10 mouse cellular contexts compared by ENCODE assay signal in genomic region chr9:66091327-66092231, GRCm38 (mm10). TPM values are rescaled to one million over a fixed set of nuclear protein-coding genes. Genes with fewer than 3 reads are reported as not detected.
DNase-seq lines count a peak whose midpoint lies in the region; ATAC-seq and TF ChIP-seq lines count a peak whose summit lies in the region.
"Had no signal": no experiment of that assay in that cellular context is flagged by ENCODE, and none has a peak within 500 bp of the region (broad histone marks: within the 10 kb centered on the region; RNA-seq: fewer than 3 reads in every experiment).

No protein-coding gene starts in this region.

- H3K27ac ChIP-seq in heart, embryonic 13.5 days (replicated peaks) = 0 out of 2 replicates have a peak overlapping the region, but pooled peaks have one; percentile 26
- H3K27ac ChIP-seq in midbrain, embryonic 11.5 days (ENCODE audit: low read depth, low read length) = no peak overlapping the region
- H3K27ac ChIP-seq: forebrain, embryonic 13.5 days had no signal

- peaks cover 21% of the 10 kb centered on the region for H3K4me1 ChIP-seq in heart, embryonic 13.5 days
- peaks cover 9% of the 10 kb centered on the region for H3K4me1 ChIP-seq in lung, adult 2 months (ENCODE audit: control insufficient read depth, insufficient read depth, low read length)
- H3K4me1 ChIP-seq in midbrain, embryonic 11.5 days (ENCODE audit: control insufficient read depth, insufficient read depth, low read length) = no peaks in the 10 kb centered on the region
- H3K4me1 ChIP-seq: forebrain, embryonic 13.5 days had no signal

- no peak overlapping the region for H3K4me2 ChIP-seq in heart, embryonic 13.5 days
- no peak overlapping the region for H3K4me2 ChIP-seq in midbrain, embryonic 11.5 days
- H3K4me2 ChIP-seq: forebrain, embryonic 13.5 days had no signal

- H3K9me3 ChIP-seq in heart, embryonic 13.5 days = no peaks in the 10 kb centered on the region
- H3K9me3 ChIP-seq in midbrain, embryonic 11.5 days (ENCODE audit: control insufficient read depth, low read length) = no peaks in the 10 kb centered on the region
- H3K9me3 ChIP-seq: forebrain, embryonic 13.5 days had no signal

- H3K27me3 ChIP-seq in heart, embryonic 13.5 days (replicated peaks) = no peaks in the 10 kb centered on the region
- no peaks in the 10 kb centered on the region for H3K27me3 ChIP-seq in midbrain, embryonic 11.5 days (ENCODE audit: control insufficient read depth, insufficient read depth, low read length)
- H3K27me3 ChIP-seq: CH12.LX; forebrain, embryonic 13.5 days had no signal

- no peak for ATAC-seq in heart, embryonic 13.5 days (ENCODE audit: extremely low read depth, insufficient number of reproducible peaks, low FRiP score, low TSS enrichment)
- no peak for ATAC-seq in midbrain, embryonic 11.5 days (ENCODE audit: low FRiP score)
- ATAC-seq: forebrain, embryonic 13.5 days had no signal

- intact Hi-C loops in heart, postnatal 14 days (cut with DNase I) = no loop called here

- no peak for TF ChIP-seq POLR2A in lung, adult 2 months (IDR thresholded peaks at IDR 0.05; ENCODE audit: borderline replicate concordance, extremely low read depth, low read depth, low read length)

- H3K9ac ChIP-seq in heart, embryonic 13.5 days = no peak overlapping the region
- no peak overlapping the region for H3K9ac ChIP-seq in midbrain, embryonic 11.5 days (ENCODE audit: low read length)
- H3K9ac ChIP-seq: forebrain, embryonic 13.5 days had no signal

- H3K36me3 ChIP-seq in heart, embryonic 13.5 days = peaks cover 98% of the 10 kb centered on the region
- peaks cover 18% of the 10 kb centered on the region for H3K36me3 ChIP-seq in midbrain, embryonic 11.5 days (ENCODE audit: control insufficient read depth, insufficient read depth, low read length)

- 63% methylated on average over 6 of the region's 6 CpGs for WGBS in heart, embryonic 13.5 days
- WGBS in lung, adult 2 months = 49% methylated on average over 6 of the region's 6 CpGs
- 81% methylated on average over 6 of the region's 6 CpGs for WGBS in midbrain, embryonic 11.5 days

- no peak for DNase-seq in heart, postnatal 14 days
- peak; percentile 17 for DNase-seq in thymus, postnatal 4 days
- DNase-seq in thymus, postnatal 25 days = no peak
- peak; percentile 50 for DNase-seq in lung, adult 2 months
- peak; percentile 20 for DNase-seq in yolk sac, embryonic 10.5 days (ENCODE audit: low spot score)
- no peak for DNase-seq in Muller cell, postnatal 12 days (ENCODE audit: inconsistent ontology term)
- no peak for DNase-seq in midbrain, embryonic 11.5 days (ENCODE audit: low spot score, missing footprints)

- no peak for TF ChIP-seq CTCF in lung, adult 2 months (IDR thresholded peaks at IDR 0.05; ENCODE audit: insufficient read depth, low read length)

- no peak overlapping the region for H3K4me3 ChIP-seq in heart, embryonic 13.5 days
- H3K4me3 ChIP-seq in lung, adult 2 months (replicated peaks; ENCODE audit: extremely low read depth, low read depth, low read length) = no peak overlapping the region
- no peak overlapping the region for H3K4me3 ChIP-seq in midbrain, embryonic 11.5 days (ENCODE audit: low read depth, low read length)
- H3K4me3 ChIP-seq: forebrain, embryonic 13.5 days had no signal

RNA-seq across cellular contexts. Expression of gene Snx22, which starts 22.1 kb away (rescaled TPM):
- 2.3 and 3.0 TPM in 2 replicates for polyA plus RNA-seq in heart, embryonic 13.5 days (2015; fragmentation: Nextera tagmentation; extraction: Ambion mirVana)
- total RNA-seq in heart, postnatal 14 days (2021) = 1 to 10 TPM in 1 of 2 experiments, under 1 TPM in 1; 0.90 to 1.0 TPM
- 14.5 and 18.0 TPM in 2 replicates for polyA plus RNA-seq in lung, adult 2 months (2012; rRNA removed)
- 1.8 and 2.2 TPM in 2 replicates for polyA plus RNA-seq in midbrain, embryonic 11.5 days (2014; fragmentation: Nextera tagmentation; extraction: Ambion mirVana)

RNA-seq across cellular contexts. Expression of gene Ppib, which starts 31.6 kb away (rescaled TPM):
- 372 and 396 TPM in 2 replicates for polyA plus RNA-seq in heart, embryonic 13.5 days (2015; fragmentation: Nextera tagmentation; extraction: Ambion mirVana)
- total RNA-seq in heart, postnatal 14 days (2021) = 100 to 1,000 TPM; 184 to 201 TPM
- polyA plus RNA-seq in lung, adult 2 months (2012; rRNA removed) = 162 and 176 TPM in 2 replicates
- 490 and 501 TPM in 2 replicates for polyA plus RNA-seq in midbrain, embryonic 11.5 days (2014; fragmentation: Nextera tagmentation; extraction: Ambion mirVana)

RNA-seq across cellular contexts. Expression of gene Snx1, which starts 34.8 kb away (rescaled TPM):
- 59.6 and 65.8 TPM in 2 replicates for polyA plus RNA-seq in heart, embryonic 13.5 days (2015; fragmentation: Nextera tagmentation; extraction: Ambion mirVana)
- total RNA-seq in heart, postnatal 14 days (2021) = 10 to 100 TPM; 34.1 to 34.4 TPM
- 50.7 and 57.3 TPM in 2 replicates for polyA plus RNA-seq in lung, adult 2 months (2012; rRNA removed)
- 147 and 150 TPM in 2 replicates for polyA plus RNA-seq in midbrain, embryonic 11.5 days (2014; fragmentation: Nextera tagmentation; extraction: Ambion mirVana)

RNA-seq across cellular contexts. Expression of gene Ciao2a, which starts 34.8 kb away (rescaled TPM):
- 152 and 172 TPM in 2 replicates for polyA plus RNA-seq in heart, embryonic 13.5 days (2015; fragmentation: Nextera tagmentation; extraction: Ambion mirVana)
- total RNA-seq in heart, postnatal 14 days (2021) = 10 to 100 TPM; 59.4 to 69.3 TPM
- polyA plus RNA-seq in lung, adult 2 months (2012; rRNA removed) = 7.3 and 13.0 TPM in 2 replicates
- 156 and 171 TPM in 2 replicates for polyA plus RNA-seq in midbrain, embryonic 11.5 days (2014; fragmentation: Nextera tagmentation; extraction: Ambion mirVana)

Comparison
In these comparisons a context has a peak if more than half of its experiments do, and no peak if none do; other contexts are left out.
1. DNase-seq: peak in thymus, postnatal 4 days (single experiment), lung, adult 2 months (single experiment) and yolk sac, embryonic 10.5 days (single experiment); none in heart, postnatal 14 days (0 of 2), thymus, postnatal 25 days (single experiment), Muller cell, postnatal 12 days (single experiment) and midbrain, embryonic 11.5 days (single experiment).